Mouse (Mus musculus) midbrain, embryonic 12.5 days (tissue): Measurements from ENCODE around the gene Ermard. TPM values are rescaled to one million over a fixed set of nuclear protein-coding genes. Genes with fewer than 3 reads are reported as not detected.

Source experiments
- ATAC-seq: fragments of 200-750 bp; cut with Nextera tagmentation; 2 replicates; pipeline ENCODE4 v1.8.0; 2017; ENCODE audit warnings: low read depth, moderate TSS enrichment, moderate library complexity; ENCODE audit not compliant: low FRiP score
- H3K27ac ChIP-seq: fragments of 300-500 bp; sonication (generic); replicated peaks from 2 replicates; pipeline ENCODE4 v1.5.1; 2016; ENCODE audit warnings: mild to moderate bottlenecking
- H3K27me3 ChIP-seq: fragments of 300-500 bp; sonication (generic); 2 replicates; pipeline ENCODE4 v1.6.1; 2016; ENCODE audit warnings: mild to moderate bottlenecking
- H3K36me3 ChIP-seq: fragments of 300-500 bp; sonication (generic); 2 replicates; pipeline ENCODE4 v1.6.1; 2016
- H3K4me1 ChIP-seq: fragments of 300-500 bp; sonication (generic); 2 replicates; pipeline ENCODE4 v1.6.1; 2016
- H3K4me2 ChIP-seq: fragments of 300-500 bp; sonication (generic); replicated peaks from 2 replicates; pipeline ENCODE4 v1.6.1; 2016; ENCODE audit warnings: mild to moderate bottlenecking, moderate library complexity
- H3K4me3 ChIP-seq: fragments of 300-500 bp; sonication (generic); 2 replicates; pipeline ENCODE4 v1.5.1; 2016; ENCODE audit warnings: mild to moderate bottlenecking
- H3K9ac ChIP-seq: fragments of 300-500 bp; sonication (generic); replicated peaks from 2 replicates; pipeline ENCODE4 v1.6.1; 2016; ENCODE audit warnings: mild to moderate bottlenecking, moderate library complexity
- H3K9me3 ChIP-seq: fragments of 300-500 bp; sonication (generic); 2 replicates; pipeline ENCODE4 v1.6.1; 2016; ENCODE audit warnings: mild to moderate bottlenecking
- WGBS: fragments of 180-500 bp; shearing (Covaris S2); methylation state at CpG from one replicate; pipeline ENCODE4 v1.1.7; 2016; 5-methylcytosine and 5-hydroxymethylcytosine counted together
- polyA plus RNA-seq: library from polyadenylated mRNA; unstranded; fragments of >200 nt; fragmentation: Nextera tagmentation; extraction: Ambion mirVana; gene quantifications from 2 replicates; pipeline ENCODE4 v1.2.1, GENCODE M21; 2016

Gene Ermard
- polyA plus RNA-seq, 1 experiment from 2014 or later, result 111 TPM

GRCm38 (mm10) chr17:15096853-15097252 is 55.8 kb downstream of the Ermard start:
- 89% methylated on average over 6 of the region's 6 CpGs for WGBS

GRCm38 (mm10) chr17:15098677-15099076 is 57.7 kb downstream of the Ermard start:
- Histone ChIP-seq H3K36me3 (no peaks in the 10 kb centered on the region), H3K4me3 (no peak overlapping the region), H3K27ac (no peak overlapping the region), H3K4me2 (no peak overlapping the region), H3K9me3 (no peaks in the 10 kb centered on the region), H3K27me3 (no peaks in the 10 kb centered on the region), H3K9ac (no peak overlapping the region), H3K4me1 (no peaks in the 10 kb centered on the region)
- WGBS, result 78% methylated on average over 1 of the region's 1 CpGs
- ATAC-seq, result no peak

More at GRCm38 (mm10) chr17:15096853-15097252, 55.8 kb downstream of the Ermard start:
- no peak overlapping the region for H3K4me3 ChIP-seq
- no peaks in the 10 kb centered on the region for H3K9me3 ChIP-seq
- no peaks in the 10 kb centered on the region for H3K4me1 ChIP-seq
- ATAC-seq, result no peak
- no peaks in the 10 kb centered on the region for H3K27me3 ChIP-seq
- no peak overlapping the region for H3K4me2 ChIP-seq
- no peak overlapping the region for H3K9ac ChIP-seq
- no peak overlapping the region for H3K27ac ChIP-seq
- H3K36me3 ChIP-seq, result no peaks in the 10 kb centered on the region

GRCm38 (mm10) chr17:15101355-15101754 is 60.3 kb downstream of the Ermard start:
- Histone ChIP-seq H3K27ac (no peak overlapping the region), H3K9ac (no peak overlapping the region), H3K9me3 (no peaks in the 10 kb centered on the region), H3K27me3 (no peaks in the 10 kb centered on the region), H3K4me1 (no peaks in the 10 kb centered on the region), H3K4me3 (no peak overlapping the region), H3K36me3 (no peaks in the 10 kb centered on the region), H3K4me2 (no peak overlapping the region)
- 87% methylated on average over 4 of the region's 4 CpGs for WGBS
- ATAC-seq, result no peak

GRCm38 (mm10) chr17:15107143-15107649 is 66.2 kb downstream of the Ermard start:
- ATAC-seq, result no peak
- 87% methylated on average over 9 of the region's 9 CpGs for WGBS
- H3K4me3 ChIP-seq, result no peak overlapping the region
- no peaks in the 10 kb centered on the region for H3K27me3 ChIP-seq
- H3K36me3 ChIP-seq, result no peaks in the 10 kb centered on the region
- H3K27ac ChIP-seq, result no peak overlapping the region
- H3K4me2 ChIP-seq, result no peak overlapping the region
- no peak overlapping the region for H3K9ac ChIP-seq
- H3K4me1 ChIP-seq, result peaks cover 15% of the 10 kb centered on the region
- no peaks in the 10 kb centered on the region for H3K9me3 ChIP-seq

GRCm38 (mm10) chr17:15108473-15109441 is 67.7 kb downstream of the Ermard start:
- Histone ChIP-seq H3K9ac (no peak overlapping the region), H3K4me2 (peak overlapping the region; percentile 41), H3K27ac (peak overlapping the region; percentile 47; the same call in 1 of the 2 replicates), H3K27me3 (no peaks in the 10 kb centered on the region), H3K36me3 (no peaks in the 10 kb centered on the region), H3K4me3 (no peak overlapping the region), H3K9me3 (no peaks in the 10 kb centered on the region), H3K4me1 (peaks cover 15% of the 10 kb centered on the region)
- peak; percentile 89 for ATAC-seq
- 35% methylated on average over 20 of the region's 20 CpGs for WGBS

GRCm38 (mm10) chr17:15115550-15115949 is 74.5 kb downstream of the Ermard start:
- Histone ChIP-seq H3K9ac (no peak overlapping the region), H3K9me3 (no peaks in the 10 kb centered on the region), H3K36me3 (no peaks in the 10 kb centered on the region), H3K4me3 (no peak overlapping the region), H3K4me1 (no peaks in the 10 kb centered on the region), H3K4me2 (no peak overlapping the region), H3K27ac (no peak overlapping the region), H3K27me3 (no peaks in the 10 kb centered on the region)
- no peak for ATAC-seq
- 83% methylated on average over 3 of the region's 3 CpGs for WGBS

GRCm38 (mm10) chr17:15120096-15120495 is 79.1 kb downstream of the Ermard start:
- no peaks in the 10 kb centered on the region for H3K4me1 ChIP-seq
- no peak overlapping the region for H3K9ac ChIP-seq
- H3K27me3 ChIP-seq, result no peaks in the 10 kb centered on the region
- 92% methylated on average over 4 of the region's 4 CpGs for WGBS
- H3K27ac ChIP-seq, result no peak overlapping the region
- no peak for ATAC-seq
- H3K4me2 ChIP-seq, result no peak overlapping the region
- H3K4me3 ChIP-seq, result no peak overlapping the region
- H3K9me3 ChIP-seq, result no peaks in the 10 kb centered on the region
- H3K36me3 ChIP-seq, result no peaks in the 10 kb centered on the region

- no peaks in the 10 kb centered on the region for H3K9me3 ChIP-seq
- no peak for ATAC-seq
- H3K4me2 ChIP-seq, result no peak overlapping the region
- H3K4me1 ChIP-seq, result no peaks in the 10 kb centered on the region
- no peaks in the 10 kb centered on the region for H3K36me3 ChIP-seq
- no peak overlapping the region for H3K27ac ChIP-seq
- no peaks in the 10 kb centered on the region for H3K27me3 ChIP-seq
- no peak overlapping the region for H3K9ac ChIP-seq
- 86% methylated on average over 6 of the region's 6 CpGs for WGBS
- no peak overlapping the region for H3K4me3 ChIP-seq
Observed at GRCm38 (mm10) chr17:15120569-15120968, 79.6 kb downstream of the Ermard start.

- no peak overlapping the region for H3K9ac ChIP-seq
- no peaks in the 10 kb centered on the region for H3K36me3 ChIP-seq
- no peaks in the 10 kb centered on the region for H3K9me3 ChIP-seq
- ATAC-seq, result no peak
- no peak overlapping the region for H3K4me2 ChIP-seq
- no peaks in the 10 kb centered on the region; the same call in 1 of the 2 replicates for H3K27me3 ChIP-seq
- no peaks in the 10 kb centered on the region for H3K4me1 ChIP-seq
- WGBS, result 70% methylated on average over 9 of the region's 9 CpGs
- H3K4me3 ChIP-seq, result no peak overlapping the region
- no peak overlapping the region for H3K27ac ChIP-seq
Observed at GRCm38 (mm10) chr17:15129630-15130287, 88.8 kb downstream of the Ermard start.

- Histone ChIP-seq H3K9ac (no peak overlapping the region), H3K27ac (no peak overlapping the region), H3K4me2 (no peak overlapping the region), H3K4me1 (no peaks in the 10 kb centered on the region), H3K9me3 (no peaks in the 10 kb centered on the region), H3K36me3 (no peaks in the 10 kb centered on the region), H3K4me3 (no peak overlapping the region), H3K27me3 (no peaks in the 10 kb centered on the region; the same call in 1 of the 2 replicates)
- ATAC-seq, result no peak
- WGBS, result 89% methylated on average over 3 of the region's 3 CpGs
Observed at GRCm38 (mm10) chr17:15130288-15130656, 89.3 kb downstream of the Ermard start.

GRCm38 (mm10) chr17:15134905-15135669 is 94.1 kb downstream of the Ermard start:
- Histone ChIP-seq H3K4me3 (no peak overlapping the region), H3K9ac (no peak overlapping the region), H3K36me3 (no peaks in the 10 kb centered on the region), H3K4me2 (no peak overlapping the region), H3K27ac (no peak overlapping the region), H3K27me3 (no peaks in the 10 kb centered on the region; the same call in 1 of the 2 replicates), H3K9me3 (no peaks in the 10 kb centered on the region), H3K4me1 (0 out of 2 replicates have a peak, but pooled peaks cover 3% of the 10 kb centered on the region)
- WGBS, result 88% methylated on average over 12 of the region's 12 CpGs
- ATAC-seq, result no peak
